Mouse (Mus musculus): Measurements from ENCODE around the gene Zscan29.

- TF ChIP-seq POLR2A (IDR thresholded peaks at IDR 0.05; ENCODE audit: borderline replicate concordance, insufficient read depth, low read length) (no peak), CTCF (IDR thresholded peaks at IDR 0.05; ENCODE audit: borderline replicate concordance, insufficient read depth, low read depth, low read length) (no peak)
Observed at GRCm38 (mm10) chr2:121178828-121179479, 8.0 kb upstream of the Zscan29 start.
